Mouse (Mus musculus) ovary, postnatal 36 days (tissue): ENCODE results near the gene Mavs.

Experiments used
- DNase-seq: peaks from one replicate; pipeline ENCODE4 v3.0.0; 2022; ENCODE audit warnings: low spot score, mixed read lengths

Gene Mavs

GRCm38 (mm10) chr2:131261481-131262212 is 27.8 kb downstream of the Mavs start:
- DNase-seq: no peak

GRCm38 (mm10) chr2:131262213-131262672 is 28.4 kb downstream of the Mavs start, which contains the start of gene Pank2:
Pank2 (plus strand) TSS chr2:131262495.
- peak; percentile 97 for DNase-seq

GRCm38 (mm10) chr2:131262680-131263670 is 29.1 kb downstream of the Mavs start:
- DNase-seq: no peak

- no peak for DNase-seq
These were observed 30.2 kb downstream of the Mavs start for GRCm38 (mm10) chr2:131264027-131264426.

- no peak for DNase-seq
These were observed 31.2 kb downstream of the Mavs start for GRCm38 (mm10) chr2:131265056-131265455.

GRCm38 (mm10) chr2:131275493-131275892 is 41.6 kb downstream of the Mavs start:
- no peak for DNase-seq

- no peak for DNase-seq
These were observed 42.9 kb downstream of the Mavs start for GRCm38 (mm10) chr2:131276722-131277121.

- no peak for DNase-seq
These were observed 47.7 kb downstream of the Mavs start for GRCm38 (mm10) chr2:131281596-131281995.

GRCm38 (mm10) chr2:131286276-131286675 is 52.4 kb downstream of the Mavs start:
- no peak for DNase-seq

- no peak for DNase-seq
These were observed 56.8 kb downstream of the Mavs start for GRCm38 (mm10) chr2:131290669-131291068.

GRCm38 (mm10) chr2:131296746-131297261 is 62.9 kb downstream of the Mavs start:
- DNase-seq: no peak
